In the genomic region with DNA sequence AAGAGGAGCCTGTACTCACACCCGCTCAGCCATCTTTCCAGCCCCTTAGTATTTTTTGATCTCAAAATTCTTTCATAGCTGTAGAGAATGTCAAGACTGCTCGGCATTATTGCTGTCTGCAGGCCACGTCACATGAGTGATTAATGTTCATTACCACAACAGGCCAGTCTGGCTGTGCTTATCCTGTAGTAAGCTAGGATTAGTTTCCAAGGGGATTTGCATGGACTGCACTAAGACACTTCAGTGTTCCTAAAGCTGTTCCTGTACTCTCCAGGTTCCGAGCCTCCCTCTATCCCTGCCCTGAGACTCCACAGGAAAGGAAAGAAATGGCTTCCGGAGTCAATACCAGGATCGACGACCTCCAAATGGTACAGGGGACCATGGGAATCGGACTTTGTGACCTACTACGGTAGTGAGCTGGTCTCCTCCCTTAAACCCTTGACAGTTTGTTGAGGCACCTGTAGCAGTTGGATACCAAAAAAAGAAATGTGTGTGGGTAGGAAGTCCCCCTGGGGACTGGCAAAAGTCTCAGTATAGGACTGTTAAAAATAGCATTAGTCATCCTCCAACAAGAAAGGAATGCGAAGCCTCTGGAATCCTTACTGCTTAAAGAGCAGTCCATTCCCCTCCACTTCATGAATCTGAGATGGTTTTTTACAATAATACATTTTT, we compare ENCODE assay signal across 1 mouse cellular context.
A peak's percentile ranks its signal among the peaks of the same experiment; 100 is the strongest.
TF ChIP-seq lines count a peak whose summit lies in the region.

No protein-coding gene starts in this region.

TF ChIP-seq in myocyte, 11 proteins besides CTCF, POLR2A, EP300 and RAD21:
- TF ChIP-seq TCF12 (IDR thresholded peaks at IDR 0.05; ENCODE audit: insufficient read depth, poor library complexity, severe bottlenecking), result no peak
- peak in 1 of 3 experiments; percentile 25 for TF ChIP-seq MYOD1 (IDR thresholded peaks at IDR 0.05; ENCODE audit: control insufficient read depth in 1 of 3, insufficient read length in 2 of 3, low read depth in 2 of 3)
